In genomic region chr3:154081687-154082086, GRCm38 (mm10) we compare ENCODE assay signal across 13 mouse cellular contexts.
DNase-seq lines count a peak whose midpoint lies in the region; ATAC-seq and TF ChIP-seq lines count a peak whose summit lies in the region.
"Had no signal": no experiment of that assay in that cellular context is flagged by ENCODE, and none has a peak within 500 bp of the region (broad histone marks: within the 10 kb centered on the region; RNA-seq: fewer than 3 reads in every experiment).

No protein-coding gene starts in this region.

- no peaks in the 10 kb centered on the region for H3K9me3 ChIP-seq in lung, embryonic 16.5 days (ENCODE audit: control insufficient read depth, low read length)
- H3K9me3 ChIP-seq in forebrain, embryonic 13.5 days (replicated peaks) = no peaks in the 10 kb centered on the region
- H3K9me3 ChIP-seq: embryonic facial prominence, embryonic 12.5 days had no signal

- H3K27ac ChIP-seq in lung, embryonic 16.5 days (ENCODE audit: low read length) = no peak overlapping the region
- no peak overlapping the region for H3K27ac ChIP-seq in forebrain, embryonic 13.5 days
- H3K27ac ChIP-seq: embryonic facial prominence, embryonic 12.5 days had no signal

- no peak for TF ChIP-seq CTCF in lung, adult 2 months (IDR thresholded peaks at IDR 0.05; ENCODE audit: insufficient read depth, low read length)

- no peaks in the 10 kb centered on the region for H3K36me3 ChIP-seq in lung, embryonic 16.5 days (ENCODE audit: control insufficient read depth, insufficient read depth, low read length)
- H3K36me3 ChIP-seq in forebrain, embryonic 13.5 days (ENCODE audit: poor library complexity, severe bottlenecking) = no peaks in the 10 kb centered on the region
- H3K36me3 ChIP-seq: embryonic facial prominence, embryonic 12.5 days had no signal

- no peak overlapping the region for H3K9ac ChIP-seq in lung, embryonic 16.5 days (ENCODE audit: low read length)
- H3K9ac ChIP-seq in forebrain, embryonic 13.5 days = no peak overlapping the region
- H3K9ac ChIP-seq: embryonic facial prominence, embryonic 12.5 days had no signal

- H3K4me1 ChIP-seq in lung, embryonic 16.5 days (replicated peaks; ENCODE audit: control insufficient read depth, insufficient read depth, low read length) = no peaks in the 10 kb centered on the region
- no peaks in the 10 kb centered on the region for H3K4me1 ChIP-seq in lung, adult 2 months (ENCODE audit: control insufficient read depth, insufficient read depth, low read length)
- H3K4me1 ChIP-seq in forebrain, embryonic 13.5 days = peaks cover 19% of the 10 kb centered on the region
- H3K4me1 ChIP-seq: embryonic facial prominence, embryonic 12.5 days had no signal

- no peak overlapping the region for H3K4me2 ChIP-seq in lung, embryonic 16.5 days (ENCODE audit: low read depth, low read length)
- H3K4me2 ChIP-seq in forebrain, embryonic 13.5 days = peak overlapping the region; percentile 35
- H3K4me2 ChIP-seq: embryonic facial prominence, embryonic 12.5 days had no signal

- no peak for TF ChIP-seq POLR2A in lung, adult 2 months (IDR thresholded peaks at IDR 0.05; ENCODE audit: borderline replicate concordance, extremely low read depth, low read depth, low read length)

- intact Hi-C loops in left cerebral cortex, postnatal 36 days (cut with DNase I) = no loop called here
- intact Hi-C loops in gastrocnemius, postnatal 36 days (cut with DNase I) = no loop called here

- peak; percentile 41; the same call in 1 of the 2 replicates for ATAC-seq in lung, embryonic 16.5 days (ENCODE audit: low read depth)
- ATAC-seq in forebrain, embryonic 13.5 days = peak; percentile 72
- no peak for ATAC-seq in erythroid progenitor cell, adult 5-6 weeks (replicated peaks; ENCODE audit: low FRiP score, poor library complexity, severe bottlenecking)

- H3K4me3 ChIP-seq in lung, embryonic 16.5 days (ENCODE audit: low read length) = no peak overlapping the region
- H3K4me3 ChIP-seq in lung, adult 2 months (replicated peaks; ENCODE audit: extremely low read depth, low read depth, low read length) = no peak overlapping the region
- no peak overlapping the region for H3K4me3 ChIP-seq in forebrain, embryonic 13.5 days
- H3K4me3 ChIP-seq: embryonic facial prominence, embryonic 12.5 days had no signal

- H3K27me3 ChIP-seq in lung, embryonic 16.5 days (ENCODE audit: control insufficient read depth, insufficient read depth, low read depth, low read length) = no peaks in the 10 kb centered on the region
- H3K27me3 ChIP-seq in forebrain, embryonic 13.5 days = no peaks in the 10 kb centered on the region
- H3K27me3 ChIP-seq: CH12.LX; embryonic facial prominence, embryonic 12.5 days had no signal

- WGBS in lung, embryonic 16.5 days = 61% methylated on average over 12 of the region's 12 CpGs
- 65% methylated on average over 12 of the region's 12 CpGs for WGBS in lung, adult 2 months
- WGBS in forebrain, embryonic 13.5 days = 34% methylated on average over 12 of the region's 12 CpGs

- DNase-seq in lung, adult 2 months = no peak
- DNase-seq in mesoderm, embryonic 11.5 days (ENCODE audit: low read depth, low spot score) = peak; percentile 21
- peak; percentile 54 for DNase-seq in retina, embryonic 14.5 days (ENCODE audit: low spot score)
- no peak for DNase-seq in left cerebral cortex, postnatal 36 days (ENCODE audit: low spot score in 2 of 2)
- DNase-seq in gastrocnemius, postnatal 36 days = no peak
- DNase-seq: adrenal gland, postnatal 36 days; cerebellum, adult 18-20 months; kidney, postnatal 25 days had no signal

Comparison
In these comparisons a context has a peak if more than half of its experiments do, and no peak if none do; other contexts are left out.
1. DNase-seq: peak in mesoderm, embryonic 11.5 days (single experiment) and retina, embryonic 14.5 days (single experiment); none in lung, adult 2 months (single experiment), left cerebral cortex, postnatal 36 days (0 of 2) and gastrocnemius, postnatal 36 days (0 of 2).